Mouse (Mus musculus) midbrain, embryonic 13.5 days (tissue): ENCODE measurements around the gene Dcaf8. TPM values are rescaled to one million over a fixed set of nuclear protein-coding genes. Genes with fewer than 3 reads are reported as not detected.
A peak's percentile ranks its signal among the peaks of the same experiment; 100 is the strongest.

ENCODE experiments used
- ATAC-seq: fragments of 200-750 bp; cut with Nextera tagmentation; 2 replicates; pipeline ENCODE4 v1.8.0; 2017; ENCODE audit warnings: mild to moderate bottlenecking, moderate TSS enrichment, moderate library complexity
- H3K27ac ChIP-seq: fragments of 300-500 bp; sonication (generic); 2 replicates; pipeline ENCODE4 v1.5.1; 2015; ENCODE audit warnings: inconsistent platforms, mild to moderate bottlenecking, moderate library complexity
- H3K27me3 ChIP-seq: fragments of 300-500 bp; sonication (generic); 2 replicates; pipeline ENCODE4 v1.6.1; 2015; ENCODE audit warnings: mild to moderate bottlenecking, inconsistent platforms
- H3K36me3 ChIP-seq: fragments of 300-500 bp; sonication (generic); 2 replicates; pipeline ENCODE4 v1.6.1; 2015; ENCODE audit warnings: mild to moderate bottlenecking, inconsistent platforms
- H3K4me1 ChIP-seq: fragments of 300-500 bp; sonication (generic); replicated peaks from 2 replicates; pipeline ENCODE4 v1.6.1; 2015; ENCODE audit warnings: inconsistent platforms
- H3K4me2 ChIP-seq: fragments of 300-500 bp; sonication (generic); replicated peaks from 2 replicates; pipeline ENCODE4 v1.6.1; 2015; ENCODE audit warnings: moderate library complexity, mild to moderate bottlenecking, inconsistent platforms
- H3K4me3 ChIP-seq: fragments of 300-500 bp; sonication (generic); replicated peaks from 2 replicates; pipeline ENCODE4 v1.5.1; 2015; ENCODE audit warnings: mild to moderate bottlenecking, inconsistent platforms
- H3K9ac ChIP-seq: fragments of 300-500 bp; sonication (generic); replicated peaks from 2 replicates; pipeline ENCODE4 v1.6.1; 2015; ENCODE audit warnings: mild to moderate bottlenecking, inconsistent platforms
- H3K9me3 ChIP-seq: fragments of 300-500 bp; sonication (generic); 2 replicates; pipeline ENCODE4 v1.6.1; 2016; ENCODE audit warnings: mild to moderate bottlenecking, inconsistent platforms
- WGBS: fragments of 180-500 bp; shearing (Covaris S2); methylation state at CpG from one replicate; pipeline ENCODE4 v1.1.7; 2015; 5-methylcytosine and 5-hydroxymethylcytosine counted together
- polyA plus RNA-seq: library from polyadenylated mRNA; unstranded; fragments of >200 nt; fragmentation: Nextera tagmentation; extraction: Ambion mirVana; gene quantifications from 2 replicates; pipeline ENCODE4 v1.2.1, GENCODE M21; 2015

Dcaf8 gene
- polyA plus RNA-seq, 1 experiment from 2014 or later: 106 TPM

DNA sequence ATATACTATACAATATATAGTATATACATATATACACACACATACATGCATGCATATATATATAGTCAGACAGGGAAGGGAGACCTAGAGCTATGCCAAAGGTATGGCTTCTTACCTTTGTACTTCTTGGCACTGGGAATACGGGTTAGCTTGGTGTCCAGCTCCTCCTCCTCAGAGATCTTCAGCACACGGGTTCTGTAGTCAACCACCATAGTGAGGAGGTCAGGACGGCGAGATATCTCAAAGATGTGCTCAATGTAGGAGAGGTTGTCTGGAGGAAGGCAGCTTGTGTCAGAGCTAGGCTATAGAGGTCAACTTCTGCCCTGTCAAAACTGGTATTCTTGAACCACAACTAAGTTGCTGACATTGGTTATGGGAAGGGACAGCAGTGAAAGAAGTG is 51.1 kb downstream of the Dcaf8 start:
- H3K27ac ChIP-seq: no peak overlapping the region
- no peak overlapping the region for H3K4me3 ChIP-seq
- H3K27me3 ChIP-seq: no peaks in the 10 kb centered on the region
- H3K9ac ChIP-seq: no peak overlapping the region
- ATAC-seq: no peak
- no peaks in the 10 kb centered on the region for H3K9me3 ChIP-seq
- 91% methylated on average over 4 of the region's 4 CpGs for WGBS
- peaks cover 62% of the 10 kb centered on the region for H3K36me3 ChIP-seq
- H3K4me2 ChIP-seq: no peak overlapping the region
- peaks cover 58% of the 10 kb centered on the region for H3K4me1 ChIP-seq

DNA sequence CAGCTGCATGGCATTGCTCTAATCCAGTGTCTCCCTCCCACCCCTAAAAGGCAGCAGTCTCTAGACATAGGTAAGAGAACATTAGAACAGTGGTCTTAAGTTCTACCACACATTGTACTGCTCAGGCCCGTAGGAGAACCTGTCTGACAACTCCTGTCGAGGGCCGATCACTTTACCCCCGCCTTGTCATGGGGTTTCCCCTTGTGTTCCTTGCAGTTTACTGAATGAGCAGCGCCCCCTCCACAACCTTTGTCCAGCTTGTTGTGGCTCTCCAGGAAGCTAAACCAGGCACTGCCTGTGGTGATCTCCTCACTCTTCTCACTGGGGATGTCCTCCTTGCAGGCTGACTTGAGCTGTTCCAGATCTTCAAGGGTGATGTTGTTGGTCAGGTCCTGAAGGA is 52.3 kb downstream of the Dcaf8 start:
- WGBS: 74% methylated on average over 5 of the region's 5 CpGs
- H3K9ac ChIP-seq: peak overlapping the region; percentile 55; the same call in 1 of the 2 replicates

DNA sequence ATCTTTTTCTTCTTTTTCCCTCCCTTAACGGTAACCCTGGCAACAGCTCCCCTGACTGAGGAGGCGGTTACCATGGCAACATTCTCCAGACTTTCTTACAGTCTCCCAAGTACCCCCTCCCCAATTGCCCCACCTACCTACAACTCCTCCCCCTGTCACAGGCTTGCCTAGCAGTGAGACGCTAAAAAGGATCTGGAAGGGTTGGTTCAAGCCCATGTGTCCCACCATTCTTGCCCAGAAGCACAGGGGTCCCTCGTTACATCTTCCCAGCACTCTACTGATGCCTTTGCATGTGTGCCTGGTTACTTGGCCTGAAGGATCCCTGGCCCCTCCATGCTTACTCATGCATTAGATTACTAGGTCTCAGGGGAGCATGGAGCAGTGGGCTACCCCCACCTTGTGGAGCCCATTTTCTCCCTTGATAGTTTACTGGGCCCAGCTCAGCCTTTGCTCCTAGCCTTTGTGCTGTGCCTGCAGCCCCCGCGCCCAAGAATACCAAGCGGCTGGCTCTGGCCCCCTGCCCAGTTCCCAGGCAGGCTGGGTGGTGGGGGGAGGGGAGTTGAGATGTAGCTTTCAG is 53.1 kb downstream of the Dcaf8 start:
- Histone ChIP-seq H3K36me3 (peaks cover 44% of the 10 kb centered on the region), H3K4me3 (peak overlapping the region; percentile 6; the same call in 1 of the 2 replicates), H3K4me2 (peak overlapping the region; percentile 93), H3K9me3 (no peaks in the 10 kb centered on the region), H3K27ac (peak overlapping the region; percentile 96), H3K4me1 (peaks cover 75% of the 10 kb centered on the region), H3K27me3 (no peaks in the 10 kb centered on the region), H3K9ac (peak overlapping the region; percentile 28)
- 12% methylated on average over 7 of the region's 7 CpGs for WGBS
- ATAC-seq: peak; percentile 66

More for the DNA sequence above, 52.3 kb downstream of the Dcaf8 start:
- H3K27me3 ChIP-seq: no peaks in the 10 kb centered on the region
- no peak for ATAC-seq
- no peaks in the 10 kb centered on the region for H3K9me3 ChIP-seq
- peak overlapping the region; percentile 93 for H3K4me2 ChIP-seq
- peak overlapping the region; percentile 96 for H3K27ac ChIP-seq
- peaks cover 51% of the 10 kb centered on the region for H3K36me3 ChIP-seq
- no peak overlapping the region; the same call in 1 of the 2 replicates for H3K4me3 ChIP-seq
- H3K4me1 ChIP-seq: peaks cover 70% of the 10 kb centered on the region

GRCm38 (mm10) chr1:172201967-172202880 is 54.3 kb downstream of the Dcaf8 start:
- H3K9ac ChIP-seq: peak overlapping the region; percentile 63
- peak overlapping the region; percentile 20 for H3K4me3 ChIP-seq
- H3K9me3 ChIP-seq: no peaks in the 10 kb centered on the region
- H3K27ac ChIP-seq: peak overlapping the region; percentile 96
- peak overlapping the region; percentile 93 for H3K4me2 ChIP-seq
- H3K4me1 ChIP-seq: peaks cover 81% of the 10 kb centered on the region
- peak; percentile 9; the same call in 1 of the 2 replicates for ATAC-seq
- WGBS: 3% methylated on average over 14 of the region's 14 CpGs
- H3K27me3 ChIP-seq: no peaks in the 10 kb centered on the region
- H3K36me3 ChIP-seq: peaks cover 31% of the 10 kb centered on the region

- peaks cover 82% of the 10 kb centered on the region for H3K4me1 ChIP-seq
- peak overlapping the region; percentile 65 for H3K4me3 ChIP-seq
- peak; percentile 10 for ATAC-seq
- H3K27me3 ChIP-seq: no peaks in the 10 kb centered on the region
- no peaks in the 10 kb centered on the region for H3K9me3 ChIP-seq
- H3K27ac ChIP-seq: peak overlapping the region; percentile 96
- WGBS: 2% methylated on average over 2 of the region's 2 CpGs
- H3K9ac ChIP-seq: peak overlapping the region; percentile 90
- H3K36me3 ChIP-seq: peaks cover 23% of the 10 kb centered on the region
- H3K4me2 ChIP-seq: peak overlapping the region; percentile 93
Measured at GRCm38 (mm10) chr1:172202894-172203522, 55.1 kb downstream of the Dcaf8 start.

- Histone ChIP-seq H3K27ac (peak overlapping the region; percentile 96), H3K27me3 (no peaks in the 10 kb centered on the region), H3K4me3 (peak overlapping the region; percentile 65), H3K36me3 (peaks cover 18% of the 10 kb centered on the region), H3K9me3 (no peaks in the 10 kb centered on the region), H3K4me2 (peak overlapping the region; percentile 93), H3K9ac (peak overlapping the region; percentile 90), H3K4me1 (peaks cover 82% of the 10 kb centered on the region)
- 0% methylated on average over 4 of the region's 4 CpGs for WGBS
- no peak for ATAC-seq
Measured at GRCm38 (mm10) chr1:172203566-172203965, 55.7 kb downstream of the Dcaf8 start.

- WGBS: 4% methylated on average over 9 of the region's 9 CpGs
- ATAC-seq: no peak
- Histone ChIP-seq H3K4me2 (peak overlapping the region; percentile 93), H3K36me3 (peaks cover 12% of the 10 kb centered on the region), H3K9me3 (no peaks in the 10 kb centered on the region), H3K4me3 (peak overlapping the region; percentile 65), H3K27ac (peak overlapping the region; percentile 96), H3K27me3 (no peaks in the 10 kb centered on the region), H3K4me1 (peaks cover 82% of the 10 kb centered on the region), H3K9ac (peak overlapping the region; percentile 90)
Measured at GRCm38 (mm10) chr1:172204033-172204813, 56.3 kb downstream of the Dcaf8 start.

DNA sequence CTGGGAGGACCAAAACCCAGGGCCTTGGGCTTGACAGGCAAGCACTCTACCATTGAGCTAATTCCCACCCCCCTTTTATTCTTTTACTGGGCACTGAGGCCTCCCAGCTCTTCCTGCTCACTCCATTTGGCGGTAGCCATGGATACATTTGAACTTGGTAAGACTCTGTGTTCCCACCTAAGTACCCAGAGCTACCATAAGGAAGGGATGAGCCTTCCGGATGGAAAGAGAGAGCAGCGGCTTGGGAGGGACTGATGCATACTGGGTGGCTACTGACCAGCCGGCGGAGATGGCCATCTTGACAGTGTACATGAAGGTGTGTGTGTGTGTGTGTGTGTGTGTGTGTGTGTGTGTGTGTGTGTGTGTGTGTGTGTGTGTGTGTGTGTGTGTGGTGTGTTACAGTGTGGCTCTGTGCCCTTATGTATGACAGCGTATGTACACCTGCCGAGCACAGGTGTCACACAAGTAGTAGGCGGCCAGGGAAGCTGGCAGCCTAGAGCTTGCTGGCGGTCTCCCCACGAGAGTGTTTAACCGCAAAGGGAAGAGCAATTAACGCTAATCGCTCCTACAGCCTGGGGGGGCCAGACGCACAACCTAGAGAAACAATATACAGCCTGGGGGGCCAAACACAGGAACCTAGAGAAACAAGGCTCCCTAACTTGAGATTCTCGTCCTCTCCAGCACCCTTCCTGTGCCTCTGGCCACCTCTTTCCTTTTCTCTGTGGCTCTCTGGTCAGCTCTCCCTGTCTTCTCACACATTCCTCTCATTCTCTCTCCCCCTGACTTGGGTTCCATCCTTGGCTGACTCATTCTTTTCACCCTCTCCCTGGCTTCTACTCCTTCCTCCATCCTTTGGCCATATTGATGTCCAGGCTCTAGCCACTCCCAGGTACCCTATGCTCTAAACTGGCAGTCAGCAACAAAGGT is 57.2 kb downstream of the Dcaf8 start:
- Histone ChIP-seq H3K27me3 (no peaks in the 10 kb centered on the region), H3K27ac (peak overlapping the region; percentile 96), H3K9ac (peak overlapping the region; percentile 90), H3K36me3 (peaks cover 4% of the 10 kb centered on the region), H3K4me1 (peaks cover 73% of the 10 kb centered on the region), H3K4me3 (peak overlapping the region; percentile 65), H3K9me3 (no peaks in the 10 kb centered on the region), H3K4me2 (peak overlapping the region; percentile 93)
- ATAC-seq: no peak
- WGBS: 9% methylated on average over 15 of the region's 15 CpGs

- Histone ChIP-seq H3K9ac (peak overlapping the region; percentile 90), H3K4me3 (peak overlapping the region; percentile 65), H3K9me3 (no peaks in the 10 kb centered on the region), H3K27me3 (no peaks in the 10 kb centered on the region), H3K4me1 (peaks cover 67% of the 10 kb centered on the region), H3K36me3 (no peaks in the 10 kb centered on the region), H3K27ac (peak overlapping the region; percentile 96), H3K4me2 (peak overlapping the region; percentile 93)
- 5% methylated on average over 3 of the region's 3 CpGs for WGBS
- ATAC-seq: no peak
Measured at GRCm38 (mm10) chr1:172205741-172206087, 57.8 kb downstream of the Dcaf8 start.

GRCm38 (mm10) chr1:172206141-172206917 is 58.4 kb downstream of the Dcaf8 start, which contains the start of gene Pea15a:
Gene Pea15a, minus strand, starts transcription at chr1:172206804.
- Histone ChIP-seq H3K27ac (peak within 1 kb of the TSS; percentile 96), H3K9me3 (no peaks in the 10 kb centered on the region), H3K9ac (peak within 1 kb of the TSS; percentile 90), H3K36me3 (no peaks in the 10 kb centered on the region), H3K4me3 (peak within 1 kb of the TSS; percentile 65), H3K4me1 (peaks cover 61% of the 10 kb centered on the region), H3K27me3 (no peaks in the 10 kb centered on the region), H3K4me2 (peak within 1 kb of the TSS; percentile 93)
- peak; percentile 76 for ATAC-seq
- 0% methylated on average over 37 of the region's 40 CpGs for WGBS
